Mouse (Mus musculus) left cerebral cortex, adult 8-10 months (tissue): ENCODE measurements around the gene Ruvbl2. TPM values are rescaled to one million over a fixed set of nuclear protein-coding genes. Genes with fewer than 3 reads are reported as not detected.

ENCODE experiments used
- DNase-seq, 2 experiments: peaks; one replicate each; pipeline ENCODE4 v3.0.0; 2022; ENCODE audit warnings: low spot score in 2 of 2
- total RNA-seq, 4 experiments: library from RNA; stranded (reverse); gene quantifications; 2 replicates each; pipeline ENCODE4 v1.2.4; 2022

Gene Ruvbl2
- total RNA-seq, 4 experiments from 2014 or later = 30.0 to 37.5 (median 32.0) TPM

GRCm38 (mm10) chr7:45433835-45434202 is 4.1 kb downstream of the Ruvbl2 start:
- DNase-seq = no peak

- no peak for DNase-seq
These were observed 11.3 kb downstream of the Ruvbl2 start for GRCm38 (mm10) chr7:45426556-45426955.

GRCm38 (mm10) chr7:45421194-45421593 is 16.7 kb downstream of the Ruvbl2 start:
- no peak for DNase-seq

GRCm38 (mm10) chr7:45420615-45420919 is 17.3 kb downstream of the Ruvbl2 start, which contains the start of gene Lhb:
TSS of gene Lhb (plus strand) at chr7:45420820.
- DNase-seq = no peak

- no peak for DNase-seq
These were observed 17.9 kb downstream of the Ruvbl2 start for GRCm38 (mm10) chr7:45419859-45420614.

- no peak for DNase-seq
These were observed 19.9 kb downstream of the Ruvbl2 start for GRCm38 (mm10) chr7:45417962-45418492.

GRCm38 (mm10) chr7:45415636-45416035 is 22.3 kb downstream of the Ruvbl2 start:
- no peak for DNase-seq

- DNase-seq = no peak
These were observed 23.1 kb downstream of the Ruvbl2 start for GRCm38 (mm10) chr7:45414740-45415224.

- DNase-seq = no peak
These were observed 23.8 kb downstream of the Ruvbl2 start for GRCm38 (mm10) chr7:45413864-45414739.

GRCm38 (mm10) chr7:45413113-45413863 is 24.6 kb downstream of the Ruvbl2 start, which contains the start of gene Ntf5:
TSS of gene Ntf5 (plus strand) at chr7:45413695.
- DNase-seq = no peak

- DNase-seq = no peak
These were observed 25.5 kb downstream of the Ruvbl2 start for GRCm38 (mm10) chr7:45412421-45412820.

- DNase-seq = no peak
These were observed 28.3 kb downstream of the Ruvbl2 start for GRCm38 (mm10) chr7:45409497-45410163.

- no peak for DNase-seq
These were observed 28.9 kb downstream of the Ruvbl2 start for GRCm38 (mm10) chr7:45408949-45409348.

- DNase-seq = no peak
These were observed 29.5 kb downstream of the Ruvbl2 start for GRCm38 (mm10) chr7:45408351-45408750.

GRCm38 (mm10) chr7:45407836-45408235 is 30.1 kb downstream of the Ruvbl2 start:
- no peak for DNase-seq

GRCm38 (mm10) chr7:45406157-45407156 is 31.4 kb downstream of the Ruvbl2 start:
- DNase-seq = no peak

GRCm38 (mm10) chr7:45405091-45406075 is 32.5 kb downstream of the Ruvbl2 start, which contains the start of gene Kcna7:
TSS of gene Kcna7 (plus strand) at chr7:45405653.
- peak in 1 of 2 experiments; percentile 67 for DNase-seq
